Mouse (Mus musculus) limb, embryonic 14.5 days (tissue): ENCODE results near the gene Rap1gds1. TPM values are rescaled to one million over a fixed set of nuclear protein-coding genes. Genes with fewer than 3 reads are reported as not detected.

Experiments
- ATAC-seq: fragments of 200-750 bp; cut with Nextera tagmentation; 2 replicates; pipeline ENCODE4 v1.8.0; 2017; ENCODE audit warnings: low read depth, moderate number of reproducible peaks, moderate TSS enrichment; ENCODE audit not compliant: low FRiP score
- DNase-seq: peaks from one replicate; pipeline ENCODE4 v3.0.0-alpha.2; 2015; ENCODE audit warnings: low spot score
- H3K27ac ChIP-seq: fragments of 300-500 bp; sonication (generic); replicated peaks from 2 replicates; pipeline ENCODE4 v1.5.1; 2014; ENCODE audit warnings: low read depth, mild to moderate bottlenecking, low read length, moderate library complexity, mixed read lengths
- H3K27me3 ChIP-seq: fragments of 300-500 bp; sonication (generic); 2 replicates; pipeline ENCODE4 v1.6.1; 2014; ENCODE audit warnings: low read length, mixed read lengths; ENCODE audit not compliant: control insufficient read depth, insufficient read depth
- H3K36me3 ChIP-seq: fragments of 300-500 bp; sonication (generic); 2 replicates; pipeline ENCODE4 v1.6.1; 2014; ENCODE audit warnings: mild to moderate bottlenecking, low read length, moderate library complexity, mixed read lengths; ENCODE audit not compliant: control insufficient read depth, insufficient read depth
- H3K4me1 ChIP-seq: fragments of 300-500 bp; sonication (generic); 2 replicates; pipeline ENCODE4 v1.6.1; 2014; ENCODE audit warnings: antibody characterized with exemption, low read length, mixed read lengths; ENCODE audit not compliant: control insufficient read depth, insufficient read depth
- H3K4me2 ChIP-seq: fragments of 300-500 bp; sonication (generic); replicated peaks from 2 replicates; pipeline ENCODE4 v1.6.1; 2014; ENCODE audit warnings: low read depth, mild to moderate bottlenecking, low read length, moderate library complexity; ENCODE audit not compliant: severe bottlenecking
- H3K4me3 ChIP-seq: fragments of 300-500 bp; sonication (generic); replicated peaks from 2 replicates; pipeline ENCODE4 v1.5.1; 2014; ENCODE audit warnings: low read length
- H3K9ac ChIP-seq: fragments of 300-500 bp; sonication (generic); 2 replicates; pipeline ENCODE4 v1.6.1; 2014; ENCODE audit warnings: mild to moderate bottlenecking, low read depth, low read length, moderate library complexity; ENCODE audit not compliant: severe bottlenecking
- H3K9me3 ChIP-seq: fragments of 300-500 bp; sonication (generic); 2 replicates; pipeline ENCODE4 v1.6.1; 2016; ENCODE audit warnings: low read length; ENCODE audit not compliant: control insufficient read depth
- POLR2A ChIP-seq: fragments of 200-500 bp; IDR thresholded peaks from 2 replicates; pipeline ENCODE4 v1.8.0; 2012; ENCODE audit warnings: inconsistent platforms, mild to moderate bottlenecking, moderate library complexity, borderline replicate concordance; ENCODE audit not compliant: insufficient read depth, insufficient read length; ENCODE audit errors: extremely low read depth
- WGBS: fragments of 180-500 bp; shearing (Covaris S2); extraction: QIAGEN DNeasy Blood & Tissue Kit; methylation state at CpG from one replicate; pipeline ENCODE4 v1.1.7; 2014; 5-methylcytosine and 5-hydroxymethylcytosine counted together
- polyA plus RNA-seq, 2 experiments: library from polyadenylated mRNA; depleted of rRNA in 1 of 2; stranded (reverse) in 1 of 2; unstranded in 1 of 2; fragments of >200 nt; fragmentation: Nextera tagmentation in 1 of 2; extraction: Ambion mirVana in 1 of 2; gene quantifications; 2 replicates each; pipeline versions ENCODE4 v1.2.1 to v1.2.3; 2012 to 2014

The Rap1gds1 gene
- polyA plus RNA-seq, 2 experiments = 32.2 to 48.7 TPM

GRCm38 (mm10) chr3:138949081-138949480 lies 125.9 kb downstream of the Rap1gds1 start:
- no peaks in the 10 kb centered on the region for H3K27me3 ChIP-seq
- ATAC-seq = no peak
- H3K4me3 ChIP-seq = no peak overlapping the region
- no peak overlapping the region for H3K9ac ChIP-seq
- H3K4me1 ChIP-seq = no peaks in the 10 kb centered on the region
- TF ChIP-seq POLR2A = no peak
- no peaks in the 10 kb centered on the region for H3K9me3 ChIP-seq
- no peak overlapping the region for H3K4me2 ChIP-seq
- 93% methylated on average over 9 of the region's 9 CpGs for WGBS
- DNase-seq = no peak
- H3K36me3 ChIP-seq = peaks cover 30% of the 10 kb centered on the region
- no peak overlapping the region for H3K27ac ChIP-seq

GRCm38 (mm10) chr3:138945516-138945915 lies 129.5 kb downstream of the Rap1gds1 start:
- no peaks in the 10 kb centered on the region for H3K27me3 ChIP-seq
- TF ChIP-seq POLR2A = no peak
- peaks cover 31% of the 10 kb centered on the region for H3K36me3 ChIP-seq
- H3K4me1 ChIP-seq = no peaks in the 10 kb centered on the region
- DNase-seq (no peak), ATAC-seq (no peak)
- no peaks in the 10 kb centered on the region for H3K9me3 ChIP-seq
- 92% methylated on average over 3 of the region's 3 CpGs for WGBS
- no peak overlapping the region for H3K27ac ChIP-seq
- H3K4me3 ChIP-seq = no peak overlapping the region
- H3K4me2 ChIP-seq = no peak overlapping the region
- H3K9ac ChIP-seq = no peak overlapping the region

GRCm38 (mm10) chr3:138941604-138942003 lies 133.4 kb downstream of the Rap1gds1 start:
- no peak overlapping the region for H3K4me3 ChIP-seq
- no peak overlapping the region for H3K4me2 ChIP-seq
- no peaks in the 10 kb centered on the region for H3K27me3 ChIP-seq
- H3K36me3 ChIP-seq = peaks cover 54% of the 10 kb centered on the region
- ATAC-seq (peak; percentile 68), DNase-seq (peak; percentile 28)
- no peak for TF ChIP-seq POLR2A
- H3K27ac ChIP-seq = no peak overlapping the region
- H3K9me3 ChIP-seq = no peaks in the 10 kb centered on the region
- no peaks in the 10 kb centered on the region for H3K4me1 ChIP-seq
- WGBS = 57% methylated on average over 9 of the region's 9 CpGs
- H3K9ac ChIP-seq = no peak overlapping the region

GRCm38 (mm10) chr3:138937241-138937640 lies 137.8 kb downstream of the Rap1gds1 start:
- Histone ChIP-seq H3K9ac (no peak overlapping the region), H3K27ac (no peak overlapping the region), H3K27me3 (no peaks in the 10 kb centered on the region), H3K4me2 (no peak overlapping the region), H3K36me3 (peaks cover 39% of the 10 kb centered on the region), H3K4me1 (no peaks in the 10 kb centered on the region), H3K9me3 (no peaks in the 10 kb centered on the region), H3K4me3 (no peak overlapping the region)
- ATAC-seq (no peak), DNase-seq (no peak)
- 97% methylated on average over 10 of the region's 10 CpGs for WGBS
- TF ChIP-seq POLR2A = no peak

GRCm38 (mm10) chr3:138936780-138937179 lies 138.2 kb downstream of the Rap1gds1 start:
- 89% methylated on average over 8 of the region's 8 CpGs for WGBS
- H3K9ac ChIP-seq = no peak overlapping the region
- no peaks in the 10 kb centered on the region for H3K4me1 ChIP-seq
- no peak overlapping the region for H3K4me3 ChIP-seq
- DNase-seq (no peak), ATAC-seq (no peak)
- peaks cover 36% of the 10 kb centered on the region for H3K36me3 ChIP-seq
- H3K27ac ChIP-seq = no peak overlapping the region
- no peak overlapping the region for H3K4me2 ChIP-seq
- no peak for TF ChIP-seq POLR2A
- no peaks in the 10 kb centered on the region for H3K9me3 ChIP-seq
- no peaks in the 10 kb centered on the region for H3K27me3 ChIP-seq

- WGBS = 93% methylated on average over 4 of the region's 4 CpGs
These were observed 147.6 kb downstream of the Rap1gds1 start for GRCm38 (mm10) chr3:138927437-138927836.

More at GRCm38 (mm10) chr3:138927437-138927836, 147.6 kb downstream of the Rap1gds1 start:
- Histone ChIP-seq H3K9ac (no peak overlapping the region), H3K27ac (no peak overlapping the region), H3K4me2 (no peak overlapping the region), H3K4me3 (no peak overlapping the region), H3K36me3 (peaks cover 20% of the 10 kb centered on the region), H3K4me1 (no peaks in the 10 kb centered on the region), H3K9me3 (no peaks in the 10 kb centered on the region), H3K27me3 (no peaks in the 10 kb centered on the region)
- ATAC-seq (no peak), DNase-seq (no peak)
- TF ChIP-seq POLR2A = no peak
